Mouse (Mus musculus) small intestine, adult 2 months (tissue): ENCODE results near the gene Alk. TPM values are rescaled to one million over a fixed set of nuclear protein-coding genes. Genes with fewer than 3 reads are reported as not detected.

Experiments used
- H3K27ac ChIP-seq: fragments of 200-500 bp; 2 replicates; pipeline ENCODE4 v1.5.1; 2012; ENCODE audit warnings: low read depth, low read length, control low read depth, inconsistent platforms; ENCODE audit not compliant: insufficient read depth
- H3K27me3 ChIP-seq: fragments of 200-500 bp; 2 replicates; pipeline ENCODE4 v1.6.1; 2012; ENCODE audit warnings: mild to moderate bottlenecking, moderate library complexity, low read length, inconsistent platforms; ENCODE audit not compliant: control insufficient read depth, insufficient read depth
- H3K36me3 ChIP-seq: fragments of 200-500 bp; 2 replicates; pipeline ENCODE4 v1.6.1; 2012; ENCODE audit warnings: mild to moderate bottlenecking, low read length, control low read depth, inconsistent platforms; ENCODE audit not compliant: control insufficient read depth, insufficient read depth
- H3K4me1 ChIP-seq: fragments of 200-500 bp; 2 replicates; pipeline ENCODE4 v1.6.1; 2012; ENCODE audit warnings: low read length, inconsistent platforms, mixed read lengths; ENCODE audit not compliant: control insufficient read depth, insufficient read depth, insufficient read length
- H3K4me3 ChIP-seq: fragments of 200-500 bp; 2 replicates; pipeline ENCODE4 v1.5.1; 2012; ENCODE audit warnings: low read depth, mild to moderate bottlenecking, control low read depth, inconsistent platforms, low read length, moderate library complexity
- CTCF ChIP-seq: fragments of 200-500 bp; IDR thresholded peaks from 2 replicates; pipeline ENCODE4 v1.5.1; 2012; ENCODE audit warnings: low read depth, mild to moderate bottlenecking, control low read depth, inconsistent platforms, low read length, moderate library complexity, mixed read lengths; ENCODE audit not compliant: insufficient replicate concordance, insufficient read length; ENCODE audit errors: extremely low read depth
- POLR2A ChIP-seq: fragments of 200-500 bp; IDR thresholded peaks from 2 replicates; pipeline ENCODE4 v1.6.1; 2012; ENCODE audit warnings: low read depth, mild to moderate bottlenecking, control low read depth, inconsistent platforms, low read length, moderate library complexity
- WGBS: fragments of 180-500 bp; shearing (Covaris S2); methylation state at CpG from one replicate; pipeline ENCODE4 v1.1.7; 2018; 5-methylcytosine and 5-hydroxymethylcytosine counted together
- polyA plus RNA-seq: library from polyadenylated mRNA; depleted of rRNA; stranded (reverse); fragments of >200 nt; gene quantifications from 2 replicates; pipeline ENCODE4 v1.2.3, GENCODE M21; 2012

Alk gene
- polyA plus RNA-seq, 1 experiment = 0.09 TPM

DNA sequence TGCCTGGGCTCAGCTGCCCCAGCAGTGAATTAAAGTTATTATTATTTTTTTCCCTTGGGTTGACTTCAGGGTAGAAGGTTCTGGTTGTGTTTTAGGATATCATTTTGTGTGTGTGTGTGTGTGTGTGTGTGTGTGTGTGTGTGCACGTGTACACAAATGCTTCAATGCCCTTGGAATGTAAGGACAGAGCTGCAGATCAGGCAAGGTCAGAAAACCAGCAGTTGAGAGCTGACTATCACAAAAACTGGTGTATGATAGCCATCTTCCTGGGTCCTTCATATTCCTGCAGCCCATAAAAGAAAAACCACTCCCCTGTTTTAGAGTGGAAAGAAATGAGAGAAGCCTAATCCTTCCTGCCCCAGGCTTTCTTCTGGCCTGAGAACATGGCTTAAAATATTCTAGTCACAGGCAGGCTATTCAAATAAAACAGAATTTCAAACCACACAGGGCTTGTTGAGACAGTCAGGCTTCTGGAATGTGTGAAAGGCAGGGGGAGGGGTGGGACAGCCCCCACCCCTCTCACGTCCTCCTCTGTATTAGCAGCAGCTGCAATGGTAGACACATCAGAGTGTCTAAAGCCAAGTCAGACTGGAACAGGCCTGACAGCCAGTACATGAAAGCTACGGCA, 623.8 kb downstream of the Alk start:
- WGBS = 55% methylated on average over 3 of the region's 3 CpGs
- Histone ChIP-seq H3K27me3 (no peaks in the 10 kb centered on the region), H3K4me3 (no peak overlapping the region), H3K4me1 (no peaks in the 10 kb centered on the region), H3K36me3 (no peaks in the 10 kb centered on the region), H3K27ac (no peak overlapping the region)
- TF ChIP-seq CTCF (no peak), POLR2A (no peak)

DNA sequence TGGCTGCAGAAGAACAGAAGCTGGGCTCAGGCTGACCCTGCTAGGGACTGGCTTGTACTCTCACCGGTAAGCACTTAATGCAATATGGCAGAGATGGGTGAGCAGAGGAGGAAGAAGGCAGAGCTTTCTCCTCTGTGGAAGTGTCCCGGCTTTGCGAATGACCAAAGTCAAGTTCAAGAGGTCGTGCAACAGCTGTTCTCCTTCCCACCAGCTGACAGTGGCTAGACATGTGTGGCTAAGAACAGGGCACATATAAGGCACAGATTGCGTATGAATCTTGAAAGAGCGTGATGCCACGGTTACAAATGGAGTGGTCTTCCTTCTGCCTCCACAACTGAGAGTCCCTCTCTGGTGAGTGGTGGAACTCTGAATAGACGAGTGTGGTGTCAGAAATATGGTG, 625.3 kb downstream of the Alk start:
- Histone ChIP-seq H3K27me3 (no peaks in the 10 kb centered on the region), H3K27ac (no peak overlapping the region), H3K4me3 (no peak overlapping the region), H3K4me1 (no peaks in the 10 kb centered on the region), H3K36me3 (no peaks in the 10 kb centered on the region)
- TF ChIP-seq POLR2A (no peak), CTCF (no peak)
- 82% methylated on average over 8 of the region's 8 CpGs for WGBS

DNA sequence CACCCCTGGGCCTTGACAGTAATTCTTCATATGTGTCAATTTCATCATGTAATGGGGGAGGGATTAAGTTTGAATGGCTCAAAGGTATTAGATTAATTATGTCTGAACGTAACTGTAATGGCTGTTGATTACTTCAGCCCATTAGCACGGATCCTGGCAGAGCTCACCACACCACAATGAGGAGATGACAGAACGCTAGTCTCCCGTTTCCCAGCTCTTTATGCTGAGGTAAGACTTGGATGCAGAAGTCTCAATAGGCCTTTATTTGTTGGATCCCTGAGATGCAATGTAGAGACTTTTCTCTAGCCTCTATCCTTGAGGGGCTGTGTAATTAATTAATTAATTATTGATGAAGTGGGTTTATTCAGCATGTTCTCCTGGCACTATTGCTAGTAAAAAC, 627.8 kb downstream of the Alk start:
- TF ChIP-seq CTCF = no peak
- TF ChIP-seq POLR2A = no peak
- 76% methylated on average over 4 of the region's 4 CpGs for WGBS
- Histone ChIP-seq H3K4me3 (no peak overlapping the region), H3K36me3 (no peaks in the 10 kb centered on the region), H3K4me1 (no peaks in the 10 kb centered on the region), H3K27ac (no peak overlapping the region), H3K27me3 (no peaks in the 10 kb centered on the region)

DNA sequence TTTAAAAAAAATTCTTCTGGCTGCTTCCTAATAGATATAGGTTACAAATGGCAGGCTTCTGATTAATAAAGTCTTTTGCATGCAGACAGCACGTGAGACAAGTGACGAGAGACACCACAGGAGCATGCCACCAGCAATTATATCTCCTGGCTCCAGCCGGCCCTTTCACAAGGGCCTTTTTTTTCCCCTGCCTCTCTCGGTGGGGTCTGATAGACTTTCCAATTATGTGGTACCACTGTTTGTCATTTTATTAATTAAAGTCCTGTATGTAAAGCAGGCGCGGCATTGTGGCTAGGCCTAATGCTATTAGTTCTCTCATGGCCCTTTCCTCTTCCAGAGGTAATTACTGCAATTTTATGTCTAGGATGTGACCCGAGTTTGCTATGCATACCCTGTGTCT, 630.7 kb downstream of the Alk start:
- WGBS = 87% methylated on average over 7 of the region's 7 CpGs
- Histone ChIP-seq H3K27ac (no peak overlapping the region), H3K4me3 (no peak overlapping the region), H3K4me1 (no peaks in the 10 kb centered on the region), H3K36me3 (no peaks in the 10 kb centered on the region), H3K27me3 (no peaks in the 10 kb centered on the region)
- TF ChIP-seq POLR2A (no peak), CTCF (no peak)

DNA sequence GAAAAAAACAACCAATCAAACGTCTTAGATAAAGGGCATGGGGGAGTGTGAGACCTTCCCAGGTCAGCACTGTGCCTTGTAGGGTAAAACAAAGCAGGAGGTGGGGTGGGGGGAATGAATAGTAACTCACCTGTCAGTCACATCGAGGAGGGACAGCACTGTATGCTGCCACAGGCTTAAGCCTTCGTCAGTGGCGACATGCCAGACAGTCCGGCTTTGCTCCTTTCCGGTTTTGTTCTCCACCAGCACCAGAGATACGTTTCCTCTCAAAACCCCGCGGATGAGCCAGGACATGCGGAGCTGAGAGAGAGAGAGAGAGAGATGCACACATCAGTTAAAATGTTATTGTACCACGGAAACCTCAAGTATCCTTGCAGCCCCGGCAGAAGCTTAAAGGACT, 637.1 kb downstream of the Alk start:
- Histone ChIP-seq H3K4me1 (no peaks in the 10 kb centered on the region), H3K27ac (no peak overlapping the region), H3K36me3 (no peaks in the 10 kb centered on the region), H3K4me3 (no peak overlapping the region), H3K27me3 (no peaks in the 10 kb centered on the region)
- TF ChIP-seq POLR2A (no peak), CTCF (no peak)
- 69% methylated on average over 12 of the region's 12 CpGs for WGBS

DNA sequence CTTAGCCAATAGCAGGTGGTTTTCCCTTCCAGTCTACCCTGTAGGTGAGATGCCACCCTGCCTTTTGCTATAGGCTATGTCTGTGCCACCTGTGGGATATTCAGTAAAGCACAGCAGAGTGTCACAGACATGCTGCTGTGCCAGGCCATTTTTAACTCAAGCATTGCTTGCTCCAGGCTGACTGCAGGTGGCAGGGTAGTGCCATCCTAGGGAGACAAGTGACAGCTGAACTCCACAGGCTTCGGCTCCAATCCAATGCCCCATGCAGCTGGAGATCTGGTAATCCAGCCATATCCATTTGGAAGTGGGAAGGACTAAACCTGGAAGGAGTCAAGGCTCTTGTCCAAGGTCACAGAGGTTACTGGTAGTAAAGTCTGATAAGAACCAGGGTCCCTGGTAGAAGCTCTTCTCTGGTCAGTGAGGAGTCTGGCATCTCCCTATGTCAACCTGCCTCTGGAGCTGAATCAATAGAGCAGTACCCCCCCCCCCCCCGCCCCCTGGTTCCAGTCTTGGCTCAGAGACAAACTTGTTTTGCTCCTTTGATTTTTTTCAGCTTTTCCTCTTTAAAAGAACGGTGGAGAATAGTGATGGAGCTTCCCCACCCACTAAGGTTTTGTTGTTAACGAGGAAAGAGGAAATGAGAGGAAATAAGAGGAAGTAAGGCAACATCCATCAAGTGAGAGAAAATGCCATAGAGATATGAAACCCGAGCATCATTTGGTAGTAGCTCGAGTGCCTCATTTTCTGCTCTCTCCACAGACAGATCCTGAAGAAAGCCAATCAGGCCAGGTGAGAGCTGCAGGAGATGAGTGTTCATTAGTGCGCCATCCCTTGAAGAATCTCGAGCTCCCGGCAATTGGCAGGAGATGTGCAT, 638.5 kb downstream of the Alk start:
- no peak overlapping the region for H3K4me3 ChIP-seq
- 47% methylated on average over 9 of the region's 9 CpGs for WGBS

DNA sequence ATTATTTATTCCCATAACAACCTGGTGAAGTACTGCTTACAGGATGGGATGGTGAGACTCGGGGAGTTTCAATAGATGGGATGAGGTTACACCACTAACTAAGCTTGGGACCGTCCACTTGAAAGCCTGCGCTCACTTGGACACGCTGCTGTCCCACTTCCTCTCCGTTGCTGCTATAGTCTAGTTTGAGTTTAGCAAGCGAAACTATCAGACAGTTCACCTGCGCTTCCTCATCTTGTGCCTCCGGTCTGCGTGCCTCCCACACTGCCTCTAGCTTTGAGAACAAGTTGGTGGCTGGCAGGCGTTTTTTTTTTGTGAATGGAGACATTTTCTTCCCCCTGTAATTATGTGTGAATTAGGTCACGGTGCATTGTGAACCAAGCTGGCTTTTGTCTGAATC, 639.8 kb downstream of the Alk start:
- no peak overlapping the region for H3K4me3 ChIP-seq
- H3K36me3 ChIP-seq = no peaks in the 10 kb centered on the region
- no peaks in the 10 kb centered on the region for H3K4me1 ChIP-seq
- H3K27ac ChIP-seq = no peak overlapping the region
- WGBS = 73% methylated on average over 11 of the region's 11 CpGs
- TF ChIP-seq POLR2A (no peak), CTCF (no peak)
- no peaks in the 10 kb centered on the region for H3K27me3 ChIP-seq

More for the DNA sequence above, 638.5 kb downstream of the Alk start:
- Histone ChIP-seq H3K27ac (no peak overlapping the region), H3K36me3 (no peaks in the 10 kb centered on the region), H3K27me3 (no peaks in the 10 kb centered on the region), H3K4me1 (no peaks in the 10 kb centered on the region)
- TF ChIP-seq CTCF (no peak), POLR2A (no peak)
